Mouse (Mus musculus): ENCODE measurements around the gene Dmd. TPM values are rescaled to one million over a fixed set of nuclear protein-coding genes. Genes with fewer than 3 reads are reported as not detected.

Gene Dmd
- total and polyA plus RNA-seq, 3 experiments, result 20.8 to 79.1 (median 68.9) TPM

GRCm38 (mm10) chrX:85197688-85198087, 2249.0 kb downstream of the Dmd start:
- 87% methylated on average over 5 of the region's 5 CpGs for whole genome bisulfite sequencing
- no peaks in the 10 kb centered on the region for H3K27me3 ChIP-seq (ENCODE audit: control insufficient read depth, insufficient read depth, low read length)
- H3K9ac ChIP-seq (ENCODE audit: low read depth, low read length), result no peak overlapping the region
- DNase-seq, result no peak
- H3K4me3 ChIP-seq, result no peak overlapping the region
- no peak overlapping the region for H3K27ac ChIP-seq
- TF ChIP-seq EP300 (IDR thresholded peaks at IDR 0.05; ENCODE audit: insufficient read depth, low read depth, low read length) (no peak), CTCF (IDR thresholded peaks at IDR 0.05) (no peak), POLR2A (IDR thresholded peaks at IDR 0.05; ENCODE audit: insufficient read depth, low read depth, low read length) (no peak)
- H3K36me3 ChIP-seq (ENCODE audit: control insufficient read depth, insufficient read depth, low read length), result no peaks in the 10 kb centered on the region
- H3K79me2 ChIP-seq (replicated peaks; ENCODE audit: control insufficient read depth, insufficient read depth, low read length), result no peaks in the 10 kb centered on the region
- no peaks in the 10 kb centered on the region for H3K4me1 ChIP-seq (ENCODE audit: control insufficient read depth, insufficient read depth, low read length)
- intact Hi-C loops (cut with DNase I), result no loop called here

- Histone ChIP-seq H3K36me3 (ENCODE audit: control insufficient read depth, insufficient read depth, low read length) (no peaks in the 10 kb centered on the region), H3K9ac (ENCODE audit: low read depth, low read length) (no peak overlapping the region), H3K79me2 (replicated peaks; ENCODE audit: control insufficient read depth, insufficient read depth, low read length) (no peaks in the 10 kb centered on the region), H3K27me3 (ENCODE audit: control insufficient read depth, insufficient read depth, low read length) (no peaks in the 10 kb centered on the region), H3K4me1 (ENCODE audit: control insufficient read depth, insufficient read depth, low read length) (no peaks in the 10 kb centered on the region), H3K4me3 (no peak overlapping the region), H3K27ac (no peak overlapping the region)
- TF ChIP-seq CTCF (IDR thresholded peaks at IDR 0.05), result no peak
- TF ChIP-seq POLR2A (IDR thresholded peaks at IDR 0.05; ENCODE audit: insufficient read depth, low read depth, low read length), result no peak
- TF ChIP-seq EP300 (IDR thresholded peaks at IDR 0.05; ENCODE audit: insufficient read depth, low read depth, low read length), result no peak
- no peak for DNase-seq
- 84% methylated on average over 3 of the region's 3 CpGs for WGBS
- intact Hi-C loops (cut with DNase I), result no loop called here
These were observed 2250.7 kb downstream of the Dmd start for GRCm38 (mm10) chrX:85199398-85199797.

GRCm38 (mm10) chrX:85207001-85207400, 2258.3 kb downstream of the Dmd start:
- no peaks in the 10 kb centered on the region for H3K36me3 ChIP-seq (ENCODE audit: control insufficient read depth, insufficient read depth, low read length)
- no peak for TF ChIP-seq CTCF (IDR thresholded peaks at IDR 0.05)
- TF ChIP-seq EP300 (IDR thresholded peaks at IDR 0.05; ENCODE audit: insufficient read depth, low read depth, low read length), result no peak
- intact Hi-C loops (cut with DNase I), result no loop called here
- H3K9ac ChIP-seq (ENCODE audit: low read depth, low read length), result no peak overlapping the region
- H3K79me2 ChIP-seq (replicated peaks; ENCODE audit: control insufficient read depth, insufficient read depth, low read length), result no peaks in the 10 kb centered on the region
- no peaks in the 10 kb centered on the region for H3K4me1 ChIP-seq (ENCODE audit: control insufficient read depth, insufficient read depth, low read length)
- H3K27me3 ChIP-seq (ENCODE audit: control insufficient read depth, insufficient read depth, low read length), result no peaks in the 10 kb centered on the region
- no peak for DNase-seq
- no peak overlapping the region for H3K27ac ChIP-seq
- WGBS, result 58% methylated on average over 2 of the region's 2 CpGs
- no peak overlapping the region for H3K4me3 ChIP-seq

GRCm38 (mm10) chrX:85226883-85227282, 2278.2 kb downstream of the Dmd start:
- no peak for DNase-seq
- Histone ChIP-seq H3K4me1 (ENCODE audit: control insufficient read depth, insufficient read depth, low read length) (no peaks in the 10 kb centered on the region), H3K79me2 (replicated peaks; ENCODE audit: control insufficient read depth, insufficient read depth, low read length) (no peaks in the 10 kb centered on the region), H3K4me3 (no peak overlapping the region), H3K36me3 (ENCODE audit: control insufficient read depth, insufficient read depth, low read length) (no peaks in the 10 kb centered on the region), H3K9ac (ENCODE audit: low read depth, low read length) (no peak overlapping the region), H3K27ac (peak overlapping the region; percentile 6; the same call in 1 of the 2 replicates), H3K27me3 (ENCODE audit: control insufficient read depth, insufficient read depth, low read length) (no peaks in the 10 kb centered on the region)
- intact Hi-C loops (cut with DNase I), result no loop called here
- TF ChIP-seq CTCF (IDR thresholded peaks at IDR 0.05) (no peak), POLR2A (IDR thresholded peaks at IDR 0.05; ENCODE audit: insufficient read depth, low read depth, low read length) (no peak), EP300 (IDR thresholded peaks at IDR 0.05; ENCODE audit: insufficient read depth, low read depth, low read length) (no peak)

- H3K36me3 ChIP-seq (ENCODE audit: control insufficient read depth, insufficient read depth, low read length), result no peaks in the 10 kb centered on the region
- H3K27ac ChIP-seq, result no peak within 1 kb of the TSS
- no peak within 1 kb of the TSS for H3K9ac ChIP-seq (ENCODE audit: low read depth, low read length)
- intact Hi-C loops (cut with DNase I), result no loop called here
- H3K79me2 ChIP-seq (replicated peaks; ENCODE audit: control insufficient read depth, insufficient read depth, low read length), result no peaks in the 10 kb centered on the region
- H3K4me1 ChIP-seq (ENCODE audit: control insufficient read depth, insufficient read depth, low read length), result no peaks in the 10 kb centered on the region
- TF ChIP-seq EP300 (IDR thresholded peaks at IDR 0.05; ENCODE audit: insufficient read depth, low read depth, low read length) (no peak), POLR2A (IDR thresholded peaks at IDR 0.05; ENCODE audit: insufficient read depth, low read depth, low read length) (no peak), CTCF (IDR thresholded peaks at IDR 0.05) (no peak)
- H3K27me3 ChIP-seq (ENCODE audit: control insufficient read depth, insufficient read depth, low read length), result no peaks in the 10 kb centered on the region
- H3K4me3 ChIP-seq, result no peak within 1 kb of the TSS
- 73% methylated on average over 2 of the region's 2 CpGs for WGBS
- DNase-seq, result no peak
These were observed 2300.7 kb downstream of the Dmd start, which contains the start of gene Fthl17a for GRCm38 (mm10) chrX:85249379-85249778. TSS of gene Fthl17a (plus strand) at chrX:85249679.
